Mouse (Mus musculus): ENCODE data around the gene Gamt. TPM values are rescaled to one million over a fixed set of nuclear protein-coding genes. Genes with fewer than 3 reads are reported as not detected.
A peak's percentile ranks its signal among the peaks of the same experiment; 100 is the strongest.
"Not testable (repeated sequence)": the region's sequence is repeated elsewhere in the genome, so short reads cannot be mapped to it uniquely, and the experiment has no call there.

The Gamt gene
- polyA plus RNA-seq, 1 experiment from 2014 or later, result 35.1 TPM

DNA sequence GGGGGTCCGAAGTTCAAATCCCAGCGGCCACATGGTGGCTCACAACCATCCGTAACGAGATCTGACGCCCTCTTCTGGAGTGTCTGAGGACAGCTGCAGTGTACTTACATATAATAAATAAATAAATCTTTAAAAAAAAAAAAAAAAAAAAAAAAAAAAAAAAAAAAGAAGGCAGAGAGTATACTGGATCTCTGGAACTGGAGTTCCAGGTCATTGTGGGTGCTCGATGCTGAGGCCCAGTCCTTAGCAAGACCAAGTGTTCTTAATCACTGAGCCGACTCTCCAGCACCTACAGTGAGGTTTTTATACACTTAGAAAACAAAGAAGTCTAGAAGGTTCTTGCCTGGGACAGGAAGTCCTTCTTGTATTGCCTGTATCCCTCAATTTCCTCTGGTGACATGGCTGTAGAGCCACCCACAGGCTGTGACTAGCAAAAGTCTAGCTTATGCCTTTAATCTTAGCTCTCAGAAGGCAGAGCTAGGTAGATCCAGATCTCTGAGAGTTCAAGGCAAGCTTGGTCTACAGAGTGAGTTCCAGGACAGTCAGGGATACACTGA is 49.2 kb downstream of the Gamt start:
- not testable (repeated sequence) for H3K9me3 ChIP-seq (ENCODE audit: control insufficient read depth, low read length); ATAC-seq (ENCODE audit: insufficient read depth, low FRiP score, low TSS enrichment); H3K27me3 ChIP-seq (ENCODE audit: control insufficient read depth, insufficient read depth, low read length); H3K4me3 ChIP-seq (ENCODE audit: low read depth, low read length); H3K9ac ChIP-seq (ENCODE audit: low read length); H3K36me3 ChIP-seq (ENCODE audit: control insufficient read depth, insufficient read depth, low read length); DNase-seq (ENCODE audit: low spot score); H3K4me2 ChIP-seq (ENCODE audit: low read depth); H3K4me1 ChIP-seq (ENCODE audit: control insufficient read depth, insufficient read depth, low read length); H3K27ac ChIP-seq (ENCODE audit: low read depth, low read length)
- 77% methylated on average over 7 of the region's 7 CpGs for WGBS

DNA sequence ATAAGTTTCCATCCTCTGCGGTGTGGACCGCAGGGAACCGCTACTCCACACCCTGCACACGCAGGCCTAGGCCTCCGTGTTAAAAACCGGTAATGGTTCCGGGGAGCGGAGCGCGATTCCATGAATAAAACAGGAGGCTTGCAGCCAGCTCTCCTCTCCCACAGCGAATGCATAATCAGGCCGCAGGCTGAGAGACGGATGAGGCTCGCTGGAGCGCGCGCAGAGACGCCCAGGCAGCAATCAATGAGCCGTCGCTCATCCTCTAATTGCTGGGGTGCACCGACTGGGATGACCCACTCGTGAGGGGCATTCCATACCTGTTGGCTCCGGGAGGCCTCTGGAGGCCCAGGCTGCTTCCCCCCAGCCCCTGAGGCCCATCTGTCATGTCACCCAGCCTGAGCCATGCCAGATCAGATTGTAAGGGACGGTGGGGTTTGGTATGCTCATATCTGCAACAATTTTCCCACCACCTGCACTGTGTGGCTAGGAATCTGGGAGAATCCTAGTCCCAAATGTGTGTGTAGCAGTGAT is 51.9 kb downstream of the Gamt start:
- H3K9ac ChIP-seq (ENCODE audit: low read length), result peak overlapping the region; percentile 39
- H3K36me3 ChIP-seq (ENCODE audit: control insufficient read depth, insufficient read depth, low read length), result no peaks in the 10 kb centered on the region
- 0 out of 2 replicates have a peak overlapping the region, but pooled peaks have one; percentile 14 for H3K27ac ChIP-seq (ENCODE audit: low read depth, low read length)
- 6% methylated on average over 24 of the region's 24 CpGs for WGBS
- 0 out of 2 replicates have a peak overlapping the region, but pooled peaks have one; percentile 6 for H3K4me3 ChIP-seq (ENCODE audit: low read depth, low read length)
- ATAC-seq (ENCODE audit: insufficient read depth, low FRiP score, low TSS enrichment) (peak; percentile 67), DNase-seq (ENCODE audit: low spot score) (peak; percentile 71)
- peak overlapping the region; percentile 32 for H3K4me2 ChIP-seq (ENCODE audit: low read depth)
- no peaks in the 10 kb centered on the region for H3K27me3 ChIP-seq (ENCODE audit: control insufficient read depth, insufficient read depth, low read length)
- H3K9me3 ChIP-seq (ENCODE audit: control insufficient read depth, low read length), result no peaks in the 10 kb centered on the region
- peaks cover 10% of the 10 kb centered on the region for H3K4me1 ChIP-seq (ENCODE audit: control insufficient read depth, insufficient read depth, low read length)

GRCm38 (mm10) chr10:80208248-80208647 is 52.6 kb downstream of the Gamt start:
- WGBS, result 76% methylated on average over 4 of the region's 4 CpGs
- Histone ChIP-seq H3K4me3 (ENCODE audit: low read depth, low read length) (no peak overlapping the region), H3K4me2 (ENCODE audit: low read depth) (no peak overlapping the region), H3K36me3 (ENCODE audit: control insufficient read depth, insufficient read depth, low read length) (no peaks in the 10 kb centered on the region), H3K9ac (ENCODE audit: low read length) (no peak overlapping the region), H3K27me3 (ENCODE audit: control insufficient read depth, insufficient read depth, low read length) (no peaks in the 10 kb centered on the region), H3K27ac (ENCODE audit: low read depth, low read length) (no peak overlapping the region), H3K4me1 (ENCODE audit: control insufficient read depth, insufficient read depth, low read length) (peaks cover 12% of the 10 kb centered on the region), H3K9me3 (ENCODE audit: control insufficient read depth, low read length) (no peaks in the 10 kb centered on the region)
- no peak for ATAC-seq (ENCODE audit: insufficient read depth, low FRiP score, low TSS enrichment)
- DNase-seq (ENCODE audit: low spot score), result no peak

Small RNA genes within 50 kb of the gene (microRNA-seq; reads per million reads assigned to microRNA genes)
- gene Mir6911, result not detected

Other genes starting within 250 kb of the Gamt start
- gene Arhgap45, start 244.4 kb downstream of the Gamt start, polyA plus RNA-seq (2014; fragmentation: Nextera tagmentation; extraction: Ambion mirVana), result 4.6 and 4.9 TPM in 2 replicates
- 222 and 234 TPM in 2 replicates for gene Polr2e, start 221.2 kb downstream of the Gamt start, polyA plus RNA-seq (2014; fragmentation: Nextera tagmentation; extraction: Ambion mirVana)
- gene Gpx4, start 213.8 kb downstream of the Gamt start, polyA plus RNA-seq (2014; fragmentation: Nextera tagmentation; extraction: Ambion mirVana), result 540 and 570 TPM in 2 replicates
- 11.3 and 11.9 TPM in 2 replicates for gene Sbno2, start 155.4 kb downstream of the Gamt start, polyA plus RNA-seq (2014; fragmentation: Nextera tagmentation; extraction: Ambion mirVana)
- 22.0 and 23.5 TPM in 2 replicates for gene Stk11, start 145.2 kb downstream of the Gamt start, polyA plus RNA-seq (2014; fragmentation: Nextera tagmentation; extraction: Ambion mirVana)
- gene Atp5d, start 122.4 kb downstream of the Gamt start, polyA plus RNA-seq (2014; fragmentation: Nextera tagmentation; extraction: Ambion mirVana), result 376 and 386 TPM in 2 replicates
- 11.1 and 11.3 TPM in 2 replicates for gene Cbarp, start 120.2 kb downstream of the Gamt start, polyA plus RNA-seq (2014; fragmentation: Nextera tagmentation; extraction: Ambion mirVana)
- gene Midn, start 112.7 kb downstream of the Gamt start, polyA plus RNA-seq (2014; fragmentation: Nextera tagmentation; extraction: Ambion mirVana), result 70.0 and 78.2 TPM in 2 replicates
- gene Cirbp, start 95.0 kb downstream of the Gamt start, polyA plus RNA-seq (2014; fragmentation: Nextera tagmentation; extraction: Ambion mirVana), result 84.0 and 85.1 TPM in 2 replicates
- 8.8 and 10.8 TPM in 2 replicates for gene 1600002K03Rik, start 88.1 kb downstream of the Gamt start, polyA plus RNA-seq (2014; fragmentation: Nextera tagmentation; extraction: Ambion mirVana)
- gene Efna2, start 81.5 kb downstream of the Gamt start, polyA plus RNA-seq (2014; fragmentation: Nextera tagmentation; extraction: Ambion mirVana), result 36.2 and 38.9 TPM in 2 replicates
- 59.6 and 61.8 TPM in 2 replicates for gene Mum1, start 34.6 kb downstream of the Gamt start, polyA plus RNA-seq (2014; fragmentation: Nextera tagmentation; extraction: Ambion mirVana)
- gene Ndufs7, start 11.9 kb downstream of the Gamt start, polyA plus RNA-seq (2014; fragmentation: Nextera tagmentation; extraction: Ambion mirVana), result 247 and 261 TPM in 2 replicates
- gene Dazap1, start 474 bp upstream of the Gamt start, polyA plus RNA-seq (2014; fragmentation: Nextera tagmentation; extraction: Ambion mirVana), result 49.8 and 51.9 TPM in 2 replicates
- 857 and 860 TPM in 2 replicates for gene Rps15, start 31.4 kb upstream of the Gamt start, polyA plus RNA-seq (2014; fragmentation: Nextera tagmentation; extraction: Ambion mirVana)
- gene Apc2, start 35.0 kb upstream of the Gamt start, polyA plus RNA-seq (2014; fragmentation: Nextera tagmentation; extraction: Ambion mirVana), result 81.4 and 81.7 TPM in 2 replicates
- 37.3 and 40.5 TPM in 2 replicates for gene 2310011J03Rik, start 59.5 kb upstream of the Gamt start, polyA plus RNA-seq (2014; fragmentation: Nextera tagmentation; extraction: Ambion mirVana)
- 2.0 and 2.4 TPM in 2 replicates for gene Pcsk4, start 68.5 kb upstream of the Gamt start, polyA plus RNA-seq (2014; fragmentation: Nextera tagmentation; extraction: Ambion mirVana)
- 4.2 and 5.5 TPM in 2 replicates for gene Reep6, start 68.9 kb upstream of the Gamt start, polyA plus RNA-seq (2014; fragmentation: Nextera tagmentation; extraction: Ambion mirVana)
- gene Adamtsl5, start 87.4 kb upstream of the Gamt start, polyA plus RNA-seq (2014; fragmentation: Nextera tagmentation; extraction: Ambion mirVana), result 0.17 and 0.27 TPM in 2 replicates
- 0.17 TPM in 1 of 2 replicates, not detected in the other for gene Plk5, start 95.4 kb upstream of the Gamt start, polyA plus RNA-seq (2014; fragmentation: Nextera tagmentation; extraction: Ambion mirVana)
- 12.6 and 15.5 TPM in 2 replicates for gene Mex3d, start 126.6 kb upstream of the Gamt start, polyA plus RNA-seq (2014; fragmentation: Nextera tagmentation; extraction: Ambion mirVana)
- 262 and 271 TPM in 2 replicates for gene Mbd3, start 138.5 kb upstream of the Gamt start, polyA plus RNA-seq (2014; fragmentation: Nextera tagmentation; extraction: Ambion mirVana)
- 494 and 521 TPM in 2 replicates for gene Uqcr11, start 145.8 kb upstream of the Gamt start, polyA plus RNA-seq (2014; fragmentation: Nextera tagmentation; extraction: Ambion mirVana)
- gene Tcf3, start 172.6 kb upstream of the Gamt start, polyA plus RNA-seq (2014; fragmentation: Nextera tagmentation; extraction: Ambion mirVana), result 177 and 178 TPM in 2 replicates
- 1.3 and 1.4 TPM in 2 replicates for gene Onecut3, start 233.8 kb upstream of the Gamt start, polyA plus RNA-seq (2014; fragmentation: Nextera tagmentation; extraction: Ambion mirVana)

Measured in neural tube, embryonic 11.5 days (tissue).